Mouse (Mus musculus): ENCODE data around the gene Prodh2. TPM values are rescaled to one million over a fixed set of nuclear protein-coding genes. Genes with fewer than 3 reads are reported as not detected.

The Prodh2 gene
- polyA plus RNA-seq, 1 experiment from 2014 or later = 5.0 TPM

Small RNA genes within 50 kb of the gene (microRNA-seq; reads per million reads assigned to microRNA genes)
- gene Gm38670 = 0.97 reads per million

Other genes with a start within 250 kb of the Prodh2 start
- gene Thap8, start 213.5 kb upstream of the Prodh2 start, polyA plus RNA-seq (2015; fragmentation: Nextera tagmentation; extraction: Ambion mirVana) = 0.62 and 0.65 TPM in 2 replicates
- 5.3 and 6.5 TPM in 2 replicates for gene Wdr62, start 213.2 kb upstream of the Prodh2 start, polyA plus RNA-seq (2015; fragmentation: Nextera tagmentation; extraction: Ambion mirVana)
- 23.2 and 26.6 TPM in 2 replicates for gene Clip3, start 201.9 kb upstream of the Prodh2 start, polyA plus RNA-seq (2015; fragmentation: Nextera tagmentation; extraction: Ambion mirVana)
- 63.2 and 72.3 TPM in 2 replicates for gene Alkbh6, start 184.9 kb upstream of the Prodh2 start, polyA plus RNA-seq (2015; fragmentation: Nextera tagmentation; extraction: Ambion mirVana)
- 65.2 and 73.8 TPM in 2 replicates for gene Syne4, start 178.8 kb upstream of the Prodh2 start, polyA plus RNA-seq (2015; fragmentation: Nextera tagmentation; extraction: Ambion mirVana)
- 2.4 and 2.6 TPM in 2 replicates for gene E130208F15Rik, start 171.9 kb upstream of the Prodh2 start, polyA plus RNA-seq (2015; fragmentation: Nextera tagmentation; extraction: Ambion mirVana)
- 14.3 and 16.1 TPM in 2 replicates for gene Sdhaf1, start 169.7 kb upstream of the Prodh2 start, polyA plus RNA-seq (2015; fragmentation: Nextera tagmentation; extraction: Ambion mirVana)
- gene Lrfn3, start 130.8 kb upstream of the Prodh2 start, polyA plus RNA-seq (2015; fragmentation: Nextera tagmentation; extraction: Ambion mirVana) = 4.9 and 5.6 TPM in 2 replicates
- gene Tyrobp, start 79.9 kb upstream of the Prodh2 start, polyA plus RNA-seq (2015; fragmentation: Nextera tagmentation; extraction: Ambion mirVana) = 71.6 and 84.5 TPM in 2 replicates
- 1.4 and 2.0 TPM in 2 replicates for gene Hcst, start 73.8 kb upstream of the Prodh2 start, polyA plus RNA-seq (2015; fragmentation: Nextera tagmentation; extraction: Ambion mirVana)
- 2.5 and 2.6 TPM in 2 replicates for gene Nfkbid, start 71.9 kb upstream of the Prodh2 start, polyA plus RNA-seq (2015; fragmentation: Nextera tagmentation; extraction: Ambion mirVana)
- gene Aplp1, start 48.1 kb upstream of the Prodh2 start, polyA plus RNA-seq (2015; fragmentation: Nextera tagmentation; extraction: Ambion mirVana) = 38.6 and 46.5 TPM in 2 replicates
- gene Kirrel2, start 35.9 kb upstream of the Prodh2 start, polyA plus RNA-seq (2015; fragmentation: Nextera tagmentation; extraction: Ambion mirVana) = 4.7 and 6.0 TPM in 2 replicates
- 3.7 and 5.7 TPM in 2 replicates for gene Nphs1, start 35.3 kb upstream of the Prodh2 start, polyA plus RNA-seq (2015; fragmentation: Nextera tagmentation; extraction: Ambion mirVana)
- 7.3 and 8.7 TPM in 2 replicates for gene Arhgap33, start 41.4 kb downstream of the Prodh2 start, polyA plus RNA-seq (2015; fragmentation: Nextera tagmentation; extraction: Ambion mirVana)
- gene Hspb6, start 58.6 kb downstream of the Prodh2 start, polyA plus RNA-seq (2015; fragmentation: Nextera tagmentation; extraction: Ambion mirVana) = 49.6 and 51.0 TPM in 2 replicates
- 11.1 and 13.5 TPM in 2 replicates for gene Proser3, start 58.7 kb downstream of the Prodh2 start, polyA plus RNA-seq (2015; fragmentation: Nextera tagmentation; extraction: Ambion mirVana)
- gene Lin37, start 66.2 kb downstream of the Prodh2 start, polyA plus RNA-seq (2015; fragmentation: Nextera tagmentation; extraction: Ambion mirVana) = 55.0 and 66.3 TPM in 2 replicates
- gene U2af1l4, start 69.7 kb downstream of the Prodh2 start, polyA plus RNA-seq (2015; fragmentation: Nextera tagmentation; extraction: Ambion mirVana) = 82.5 and 85.7 TPM in 2 replicates
- gene Gm49396, start 69.7 kb downstream of the Prodh2 start, polyA plus RNA-seq (2015; fragmentation: Nextera tagmentation; extraction: Ambion mirVana) = 11.1 and 11.5 TPM in 2 replicates
- 135 and 138 TPM in 2 replicates for gene Psenen, start 70.0 kb downstream of the Prodh2 start, polyA plus RNA-seq (2015; fragmentation: Nextera tagmentation; extraction: Ambion mirVana)
- gene Igflr1, start 71.8 kb downstream of the Prodh2 start, polyA plus RNA-seq (2015; fragmentation: Nextera tagmentation; extraction: Ambion mirVana) = 2.2 and 3.5 TPM in 2 replicates
- 7.6 and 8.4 TPM in 2 replicates for gene Kmt2b, start 95.1 kb downstream of the Prodh2 start, polyA plus RNA-seq (2015; fragmentation: Nextera tagmentation; extraction: Ambion mirVana)
- 0.81 and 0.90 TPM in 2 replicates for gene Zbtb32, start 105.3 kb downstream of the Prodh2 start, polyA plus RNA-seq (2015; fragmentation: Nextera tagmentation; extraction: Ambion mirVana)
- 6.8 and 7.4 TPM in 2 replicates for gene Upk1a, start 119.2 kb downstream of the Prodh2 start, polyA plus RNA-seq (2015; fragmentation: Nextera tagmentation; extraction: Ambion mirVana)
- 994 and 1,014 TPM in 2 replicates for gene Cox6b1, start 132.5 kb downstream of the Prodh2 start, polyA plus RNA-seq (2015; fragmentation: Nextera tagmentation; extraction: Ambion mirVana)
- not detected in 2 replicates for gene Etv2, start 142.2 kb downstream of the Prodh2 start, polyA plus RNA-seq (2015; fragmentation: Nextera tagmentation; extraction: Ambion mirVana)
- 110 and 111 TPM in 2 replicates for gene Rbm42, start 156.7 kb downstream of the Prodh2 start, polyA plus RNA-seq (2015; fragmentation: Nextera tagmentation; extraction: Ambion mirVana)
- 39.1 and 47.7 TPM in 2 replicates for gene Haus5, start 171.4 kb downstream of the Prodh2 start, polyA plus RNA-seq (2015; fragmentation: Nextera tagmentation; extraction: Ambion mirVana)
- gene Pmis2, start 178.0 kb downstream of the Prodh2 start, polyA plus RNA-seq (2015; fragmentation: Nextera tagmentation; extraction: Ambion mirVana) = not detected in 2 replicates
- gene 2200002J24Rik, start 205.3 kb downstream of the Prodh2 start, polyA plus RNA-seq (2015; fragmentation: Nextera tagmentation; extraction: Ambion mirVana) = 4.2 and 6.6 TPM in 2 replicates
- gene Atp4a, start 218.6 kb downstream of the Prodh2 start, polyA plus RNA-seq (2015; fragmentation: Nextera tagmentation; extraction: Ambion mirVana) = 4.9 and 9.2 TPM in 2 replicates
- gene Tmem147, start 235.9 kb downstream of the Prodh2 start, polyA plus RNA-seq (2015; fragmentation: Nextera tagmentation; extraction: Ambion mirVana) = 227 and 239 TPM in 2 replicates

All from stomach, embryonic 15.5 days (tissue).